Mouse (Mus musculus) ovary, postnatal 10 days (tissue): ENCODE data around the gene Tnik.

Experiments used
- DNase-seq: peaks from one replicate; pipeline ENCODE4 v3.0.0; 2022; ENCODE audit warnings: low spot score

The Tnik gene

GRCm38 (mm10) chr3:28477373-28477772 lies 214.4 kb downstream of the Tnik start:
- no peak for DNase-seq

- DNase-seq, result no peak
Measured at GRCm38 (mm10) chr3:28485716-28486115, 222.7 kb downstream of the Tnik start.

GRCm38 (mm10) chr3:28487418-28487817 lies 224.4 kb downstream of the Tnik start:
- DNase-seq, result no peak

GRCm38 (mm10) chr3:28491085-28492041 lies 228.3 kb downstream of the Tnik start:
- no peak for DNase-seq

- no peak for DNase-seq
Measured at GRCm38 (mm10) chr3:28496806-28497502, 233.9 kb downstream of the Tnik start.

GRCm38 (mm10) chr3:28497503-28497857 lies 234.5 kb downstream of the Tnik start:
- DNase-seq, result no peak

GRCm38 (mm10) chr3:28502697-28503096 lies 239.7 kb downstream of the Tnik start:
- no peak for DNase-seq

GRCm38 (mm10) chr3:28509337-28509935 lies 246.4 kb downstream of the Tnik start:
- DNase-seq, result no peak

GRCm38 (mm10) chr3:28523004-28523482 lies 260.0 kb downstream of the Tnik start:
- no peak for DNase-seq

- no peak for DNase-seq
Measured at GRCm38 (mm10) chr3:28523541-28524165, 260.6 kb downstream of the Tnik start.

GRCm38 (mm10) chr3:28524562-28524961 lies 261.5 kb downstream of the Tnik start:
- DNase-seq, result no peak

- DNase-seq, result no peak
Measured at GRCm38 (mm10) chr3:28526671-28527070, 263.7 kb downstream of the Tnik start.

GRCm38 (mm10) chr3:28527231-28527630 lies 264.2 kb downstream of the Tnik start:
- no peak for DNase-seq

GRCm38 (mm10) chr3:28529548-28529947 lies 266.5 kb downstream of the Tnik start:
- no peak for DNase-seq

GRCm38 (mm10) chr3:28531294-28531956 lies 268.4 kb downstream of the Tnik start:
- no peak for DNase-seq

GRCm38 (mm10) chr3:28532666-28533065 lies 269.7 kb downstream of the Tnik start:
- no peak for DNase-seq

- DNase-seq, result no peak
Measured at GRCm38 (mm10) chr3:28540121-28540520, 277.1 kb downstream of the Tnik start.

GRCm38 (mm10) chr3:28542941-28543340 lies 279.9 kb downstream of the Tnik start:
- no peak for DNase-seq

- no peak for DNase-seq
Measured at GRCm38 (mm10) chr3:28543380-28543984, 280.5 kb downstream of the Tnik start.

GRCm38 (mm10) chr3:28544345-28544869 lies 281.4 kb downstream of the Tnik start:
- DNase-seq, result no peak
